Mouse (Mus musculus): ENCODE data around the gene Srsf2.
"Not testable (repeated sequence)": the region's sequence is repeated elsewhere in the genome, so short reads cannot be mapped to it uniquely, and the experiment has no call there.

The Srsf2 gene

DNA sequence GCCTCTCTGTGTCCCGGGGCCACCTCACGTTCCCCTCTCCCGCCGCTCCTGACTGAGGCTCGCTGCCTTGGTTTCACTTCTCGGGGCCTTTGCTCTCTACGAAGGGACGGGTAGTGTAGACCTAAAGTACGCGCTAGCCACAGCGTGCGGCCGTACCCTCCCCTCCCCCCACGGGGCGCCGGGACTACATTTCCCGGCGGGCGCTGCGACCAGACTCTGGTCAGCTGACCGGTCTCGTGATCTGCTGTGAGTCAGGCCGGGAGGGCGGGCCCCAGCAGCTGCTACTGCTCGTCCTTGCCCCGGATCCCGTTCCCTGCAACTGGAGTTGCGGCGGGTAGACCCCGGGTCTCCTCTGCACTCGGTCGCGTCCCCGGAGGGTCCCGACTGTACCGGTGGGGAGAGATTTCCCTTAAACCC lies 626 bp upstream of the Srsf2 start:
- DNase-seq (ENCODE audit: low read depth, low spot score), result peak; percentile 94

DNA sequence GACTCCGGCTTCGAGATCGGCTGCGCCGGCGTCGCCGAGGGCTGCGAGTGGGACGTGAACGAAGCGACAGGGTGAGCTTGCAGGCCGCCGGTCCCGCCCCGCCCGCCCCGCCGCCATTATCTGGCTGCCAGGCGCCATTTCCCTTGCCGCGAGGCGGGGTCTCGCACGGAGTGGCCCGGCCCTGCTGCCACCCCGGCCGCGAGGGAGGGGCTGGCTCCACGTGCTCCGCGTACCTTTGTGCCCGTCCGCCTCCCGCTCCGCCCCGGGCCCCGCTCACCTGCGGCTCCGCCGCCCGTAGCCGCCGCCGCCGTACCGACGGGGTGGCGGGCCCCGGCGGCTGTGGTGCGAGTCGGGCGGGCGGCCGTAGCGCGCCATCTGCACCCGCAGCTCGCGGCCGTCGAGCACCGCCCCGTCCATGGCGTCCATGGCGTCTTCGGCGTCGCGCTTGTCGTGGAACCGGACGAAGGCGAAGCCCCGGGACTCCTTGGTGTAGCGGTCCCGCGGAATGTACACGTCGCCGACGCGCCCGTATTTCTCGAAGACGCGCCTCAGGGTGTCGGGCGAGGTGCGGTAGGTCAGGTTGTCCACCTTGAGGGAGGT lies 503 bp downstream of the Srsf2 start, which contains the start of gene Mfsd11:
TSS of gene Mfsd11 (plus strand) at position 150 of the 600 bp plus-strand sequence.
- DNase-seq (ENCODE audit: low read depth, low spot score), result peak; percentile 64

DNA sequence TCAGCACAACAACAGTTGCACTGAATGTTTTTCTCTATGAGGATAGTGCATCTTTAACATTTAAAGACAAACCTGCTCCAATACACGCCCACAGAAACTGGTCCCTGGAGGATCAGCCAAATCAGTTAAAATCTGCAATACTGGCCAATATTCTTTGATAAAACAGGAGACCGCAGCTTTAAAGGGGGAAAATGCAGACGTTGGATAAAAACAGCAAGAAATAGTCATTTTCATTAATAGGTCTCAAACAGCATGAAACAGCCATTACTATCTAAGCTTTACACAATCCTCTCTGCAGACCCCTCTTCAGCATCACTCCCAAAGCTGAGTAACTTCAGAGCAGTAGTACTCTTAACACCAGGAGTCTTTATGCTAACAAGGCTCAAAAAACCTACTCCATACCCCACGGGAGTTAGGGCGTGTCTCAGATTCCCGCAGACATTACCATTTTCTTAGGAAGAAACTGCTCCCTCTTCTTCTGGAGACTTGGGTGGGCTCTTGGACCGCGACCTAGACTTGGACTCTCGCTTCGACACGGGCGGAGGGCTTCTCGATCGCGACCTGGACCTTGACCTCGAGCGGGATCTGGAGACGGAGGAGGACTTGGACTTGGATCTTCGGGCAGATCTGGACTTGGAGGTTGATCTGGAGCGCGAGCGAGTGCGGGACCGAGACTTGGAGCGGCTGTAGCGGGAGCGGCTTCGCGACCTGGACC lies 1.2 kb downstream of the Srsf2 start:
- DNase-seq (ENCODE audit: low read depth, low spot score), result no peak

DNA sequence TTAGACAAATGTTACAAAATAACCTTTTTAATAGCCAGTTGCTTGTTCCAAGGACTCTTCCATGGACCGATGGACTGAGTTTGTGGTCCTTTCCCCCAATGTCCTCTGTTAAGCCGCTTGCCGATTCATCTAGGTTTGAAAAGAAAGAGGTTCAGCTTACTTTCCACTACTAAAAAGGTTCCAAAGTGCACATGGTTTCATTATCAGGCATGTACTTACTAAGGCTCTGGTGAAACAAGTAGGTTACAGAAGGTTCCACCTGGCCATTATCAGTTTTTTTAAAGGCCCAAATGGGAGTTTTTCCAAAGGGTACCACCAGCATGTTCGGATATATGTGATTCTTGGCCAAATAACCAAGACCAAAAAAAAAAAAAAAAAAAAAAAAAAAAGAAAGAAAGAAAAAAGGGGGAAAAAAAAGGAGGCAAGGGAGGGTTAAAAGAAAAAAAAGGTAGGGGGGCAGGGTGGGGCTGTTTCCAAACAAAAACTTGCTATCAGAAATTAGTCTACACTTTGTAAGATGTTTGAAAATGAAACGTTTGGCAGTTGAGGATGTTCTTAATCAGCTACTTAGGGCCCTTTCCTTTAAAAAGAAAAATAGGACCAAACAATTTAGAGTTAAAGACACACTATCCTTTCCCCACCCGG lies 1.9 kb downstream of the Srsf2 start:
- no peak for DNase-seq (ENCODE audit: low read depth, low spot score)

DNA sequence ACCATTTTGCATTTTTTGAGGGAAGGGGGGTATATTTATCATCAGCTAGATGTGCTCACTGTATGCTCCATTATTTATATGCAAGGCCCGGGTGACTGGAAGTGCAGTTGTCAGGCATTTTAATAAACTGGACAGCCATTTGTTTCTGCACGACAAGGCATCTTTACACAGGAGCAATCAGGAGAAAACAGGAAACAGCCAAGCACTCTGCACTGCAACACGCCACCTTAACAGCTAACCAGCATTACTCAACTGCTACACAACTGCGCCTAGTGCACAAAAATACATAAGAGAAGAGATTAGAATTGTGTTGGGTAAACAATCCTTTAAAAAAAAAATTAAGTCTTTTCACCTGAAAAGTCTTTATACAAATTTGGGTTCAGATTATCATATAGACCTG lies 2.8 kb downstream of the Srsf2 start:
- DNase-seq (ENCODE audit: low read depth, low spot score), result no peak

DNA sequence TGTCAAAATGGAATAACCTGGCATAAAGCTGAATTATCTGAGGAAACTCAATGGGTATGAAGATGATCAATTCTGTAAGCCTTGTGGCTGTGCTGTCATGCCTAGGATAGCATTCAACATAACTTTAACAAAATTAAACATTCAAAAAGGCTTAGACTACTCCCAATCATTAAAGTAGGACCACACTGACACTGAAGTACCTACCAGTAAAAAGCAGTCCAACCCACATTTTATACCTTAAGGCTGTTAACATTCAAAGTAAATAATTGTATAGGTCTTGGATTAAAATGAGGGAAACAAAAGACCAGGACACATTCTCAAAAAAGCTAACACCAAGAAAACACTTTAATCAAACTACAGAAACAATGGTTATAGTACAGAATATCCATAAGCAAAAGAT lies 3.3 kb downstream of the Srsf2 start:
- no peak for DNase-seq (ENCODE audit: low read depth, low spot score)

DNA sequence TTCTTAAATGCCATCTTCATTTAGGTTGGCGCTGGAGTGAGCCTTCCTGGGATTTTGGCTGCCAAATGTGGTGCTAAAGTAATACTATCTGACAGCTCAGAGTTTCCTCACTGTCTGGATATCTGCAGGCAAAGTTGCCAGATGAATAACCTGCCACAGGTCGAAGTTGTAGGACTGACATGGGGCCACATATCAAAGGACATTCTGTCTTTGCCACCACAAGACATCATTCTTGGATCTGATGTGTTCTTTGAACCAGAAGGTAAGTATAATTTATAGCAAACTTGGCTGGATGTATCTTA lies 4.1 kb downstream of the Srsf2 start:
- DNase-seq (ENCODE audit: low read depth, low spot score), result not testable (repeated sequence)

DNA sequence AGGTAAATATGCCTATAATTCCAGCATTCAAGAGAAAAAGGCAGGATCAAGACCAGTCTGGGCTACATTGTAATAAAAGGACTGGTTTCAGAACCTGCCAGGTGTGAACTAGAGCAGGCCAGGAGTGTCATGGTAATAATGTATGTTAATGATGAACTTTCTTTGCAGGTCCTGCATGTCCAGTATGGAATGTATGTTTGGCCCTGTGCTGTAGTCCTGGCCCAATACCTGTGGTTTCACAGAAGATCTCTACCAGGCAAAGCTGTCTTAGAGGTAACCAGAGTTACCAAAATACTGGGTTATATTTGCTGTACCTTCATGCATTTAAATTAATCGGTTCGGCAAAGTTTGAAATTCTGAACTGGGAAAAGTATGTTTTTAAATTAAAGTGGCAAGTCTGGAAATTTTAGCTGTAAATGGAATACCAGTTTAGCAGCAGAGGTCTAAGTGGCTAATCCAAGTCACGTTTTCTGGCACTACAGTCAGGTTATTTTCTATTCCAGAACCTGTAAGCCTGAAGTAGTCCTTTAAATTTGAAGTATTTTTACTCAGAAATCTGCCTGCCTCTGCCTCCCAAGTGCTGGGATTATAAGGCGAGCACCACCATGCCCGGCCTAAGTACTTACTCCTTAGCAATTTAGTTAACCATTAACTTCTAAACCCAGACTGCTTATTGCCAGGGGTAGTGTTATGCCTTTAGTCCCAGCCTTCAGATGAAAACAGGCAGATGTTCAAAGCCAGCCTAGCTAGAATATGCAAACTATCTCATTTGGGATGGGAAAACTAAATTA lies 4.6 kb downstream of the Srsf2 start:
- no peak for DNase-seq (ENCODE audit: low read depth, low spot score)

DNA sequence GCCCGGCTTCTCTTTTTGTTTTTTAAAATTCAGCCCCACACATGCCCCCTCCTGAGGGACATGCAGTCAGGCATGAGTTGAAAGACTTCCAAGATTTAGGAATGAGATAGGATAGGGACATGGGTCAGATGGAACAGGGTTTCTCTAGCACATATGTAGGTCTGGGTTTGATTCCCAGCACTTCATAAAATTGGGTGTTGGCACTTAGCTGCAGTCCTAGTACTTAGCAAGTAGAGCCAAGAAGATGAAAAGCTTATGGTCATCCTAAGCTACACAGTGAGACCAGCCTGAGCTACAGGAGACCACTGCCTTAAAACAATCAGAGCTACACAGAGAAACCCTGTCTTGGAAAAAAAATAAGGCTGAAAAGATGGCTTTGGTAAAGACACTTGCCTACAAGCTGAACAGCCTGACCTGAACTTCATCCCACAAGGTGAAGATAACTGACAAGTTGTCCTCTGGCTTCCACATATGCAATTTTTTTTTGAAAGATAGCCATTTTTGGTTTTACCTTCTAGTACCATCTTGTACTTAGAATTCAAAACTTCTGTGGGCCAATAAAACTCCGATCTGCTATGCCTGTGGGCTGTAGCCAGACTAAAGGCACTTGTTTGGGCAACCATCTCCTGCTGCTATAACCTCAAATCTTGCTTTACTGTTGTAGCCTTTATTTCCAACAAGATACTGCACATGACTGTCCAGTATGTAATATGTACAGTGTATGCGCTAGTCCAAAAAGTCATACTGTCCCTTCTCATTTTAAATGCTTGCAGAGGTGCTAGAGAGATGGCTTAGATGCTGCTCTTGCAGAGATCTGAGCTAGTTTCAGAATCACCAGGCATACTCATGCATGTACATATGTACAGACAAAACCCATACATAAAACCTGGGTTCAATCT lies 5.5 kb downstream of the Srsf2 start:
- no peak for DNase-seq (ENCODE audit: low read depth, low spot score)

DNA sequence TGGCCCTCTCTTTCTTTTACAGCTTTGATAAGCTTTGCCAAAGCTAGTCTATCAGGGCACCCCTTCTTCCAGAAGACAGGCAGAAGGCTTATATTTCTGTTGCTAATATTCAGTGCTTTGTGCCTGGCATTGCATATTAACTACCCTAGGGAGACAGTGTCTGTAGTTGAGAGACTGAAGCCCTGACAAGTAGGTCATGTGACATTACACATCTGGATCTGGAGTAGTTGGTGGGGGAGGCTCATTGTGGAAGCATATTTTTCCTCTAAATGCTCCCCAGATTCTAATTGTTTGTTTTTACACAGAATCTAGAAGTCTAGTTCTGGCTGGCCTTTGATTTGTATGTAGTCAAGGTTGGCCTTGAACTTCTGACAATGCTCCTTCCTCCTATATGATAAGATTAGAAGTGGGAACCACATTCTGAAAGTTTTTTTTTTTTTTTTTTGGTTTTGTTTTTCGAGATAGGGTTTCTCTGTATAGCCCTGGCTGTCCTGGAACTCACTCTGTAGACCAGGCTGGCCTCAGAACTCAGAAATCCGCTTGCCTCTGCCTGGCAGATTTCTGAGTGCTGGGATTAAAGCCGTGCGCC lies 6.2 kb downstream of the Srsf2 start:
- no peak for DNase-seq (ENCODE audit: low read depth, low spot score)

DNA sequence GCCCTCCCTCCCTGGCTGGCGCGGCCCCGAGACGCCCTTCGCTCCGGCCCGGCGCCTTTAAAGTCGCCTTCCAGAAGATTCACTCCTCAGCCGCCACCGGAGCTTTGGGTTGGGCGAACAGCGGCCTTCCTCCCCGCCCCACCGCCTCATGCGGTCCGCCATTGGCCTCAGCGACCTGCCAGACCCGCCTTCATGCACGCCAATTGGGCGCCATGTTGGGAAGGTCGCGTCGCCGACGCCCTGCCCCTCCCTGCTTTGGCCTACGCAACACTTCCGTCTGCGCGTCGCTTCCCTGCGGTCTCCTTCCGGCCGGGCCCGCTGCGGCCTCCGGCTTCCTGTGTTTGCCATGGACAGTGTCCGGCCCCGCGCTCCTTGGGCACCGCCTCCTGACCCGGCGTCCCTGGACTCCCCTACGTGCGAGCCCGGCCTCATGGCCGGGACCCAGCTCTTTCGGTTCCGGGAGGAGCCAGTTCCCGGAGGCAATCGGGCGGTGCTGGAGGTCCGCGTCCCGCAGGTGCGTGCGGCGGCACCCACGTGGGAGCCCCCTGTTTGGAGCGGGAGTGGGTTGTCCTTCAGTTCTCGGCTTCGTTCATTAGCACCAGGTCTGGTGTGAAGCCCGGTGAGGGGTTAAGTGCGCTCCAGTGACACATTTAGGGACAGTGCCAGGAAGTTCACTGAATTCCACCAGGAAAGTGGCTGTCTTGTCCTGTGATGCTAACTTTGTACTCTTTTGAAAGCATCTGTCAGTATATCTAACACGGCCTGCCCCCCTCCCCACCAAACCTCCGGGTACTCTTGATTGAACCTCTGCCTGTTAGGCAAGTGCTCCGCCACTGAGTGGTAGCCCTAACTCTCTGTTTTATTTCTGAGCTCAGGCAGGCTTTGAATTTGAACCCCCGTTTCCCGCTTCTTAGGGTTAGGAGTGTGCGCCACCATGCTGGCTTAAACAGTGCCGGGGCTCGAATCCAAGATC lies 9.3 kb downstream of the Srsf2 start, which contains the start of the genes Mettl23 and Jmjd6:
TSS of gene Mettl23 (plus strand) at position 18 of the 973 bp plus-strand sequence.
TSS of gene Jmjd6 (minus strand) at position 189 of the 973 bp plus-strand sequence.
- peak; percentile 98 for DNase-seq (ENCODE audit: low read depth, low spot score)

DNA sequence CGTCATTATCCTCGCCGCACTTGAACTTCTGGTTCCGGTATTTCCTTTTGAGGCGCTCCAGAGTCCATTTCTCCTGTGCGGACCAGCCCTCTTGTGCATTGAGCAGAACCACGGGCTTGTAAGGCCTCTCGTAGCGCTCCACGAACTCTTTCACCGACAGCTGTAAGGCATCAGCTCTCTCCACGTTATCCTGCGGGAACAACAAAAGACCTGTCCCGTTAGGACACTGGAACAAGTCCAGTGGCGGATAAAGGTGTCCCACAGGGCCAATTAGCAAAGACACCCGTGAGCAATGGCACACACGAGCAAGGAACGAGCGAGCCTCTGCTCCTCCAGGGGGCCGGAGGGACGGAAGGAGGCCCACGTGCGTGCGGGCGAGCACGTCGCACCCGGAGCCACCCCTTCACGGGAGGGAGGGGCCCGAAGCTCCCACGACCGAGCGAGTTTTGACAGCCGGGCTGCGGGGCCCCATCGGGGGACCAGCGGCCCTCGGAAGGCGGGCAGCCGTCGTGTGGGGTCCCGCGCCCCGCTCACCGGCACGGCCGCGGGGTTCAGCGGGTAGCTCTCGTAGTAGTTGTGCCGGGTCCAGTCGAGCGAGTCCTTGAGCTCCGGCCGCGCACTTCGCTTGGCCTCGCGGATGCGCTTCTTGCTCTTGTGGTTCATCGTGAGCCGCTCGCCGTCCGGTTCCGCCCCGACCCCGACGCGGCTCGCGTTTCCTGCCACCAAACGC lies 10.2 kb downstream of the Srsf2 start:
- peak; percentile 56 for DNase-seq (ENCODE audit: low read depth, low spot score)

DNA sequence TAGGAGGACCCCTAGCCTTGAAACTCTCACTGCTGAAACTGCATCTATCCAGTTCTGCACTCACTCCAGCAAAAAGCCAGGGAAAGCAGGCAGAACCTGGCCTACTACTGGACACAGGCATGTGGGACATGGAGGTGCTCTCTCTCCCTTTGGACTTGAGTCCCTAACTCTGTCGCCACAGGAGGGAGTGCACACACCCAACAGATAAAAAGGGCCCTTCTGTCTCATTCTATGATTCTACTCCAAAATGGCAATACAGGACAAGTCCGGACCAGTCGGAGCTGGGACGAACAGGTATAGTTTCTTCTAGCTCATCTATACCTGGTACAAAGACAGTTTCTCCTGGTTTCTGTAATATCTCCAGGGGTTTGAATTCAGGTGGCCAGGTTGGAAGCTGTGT lies 12.1 kb downstream of the Srsf2 start:
- DNase-seq (ENCODE audit: low read depth, low spot score), result no peak

DNA sequence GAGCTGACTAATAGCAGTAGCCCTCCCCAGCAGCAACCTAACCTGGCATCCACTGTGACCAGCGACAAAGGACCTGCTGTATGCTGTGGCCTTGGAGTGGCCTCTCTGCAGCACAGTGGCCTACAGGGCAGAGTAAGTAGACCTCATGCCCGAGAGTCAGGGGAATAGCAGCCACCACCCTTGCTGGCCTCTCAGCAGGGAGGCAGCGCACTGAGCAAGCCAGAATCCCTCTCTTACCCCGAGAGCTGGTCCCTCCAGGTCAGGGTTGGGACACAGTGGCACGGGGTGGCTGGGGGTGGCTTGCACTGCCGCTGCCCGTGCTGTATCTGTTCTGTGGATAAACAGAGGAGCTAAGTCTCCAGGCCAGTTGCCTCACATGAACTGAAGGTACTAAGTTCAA lies 13.3 kb downstream of the Srsf2 start:
- DNase-seq (ENCODE audit: low read depth, low spot score), result no peak

DNA sequence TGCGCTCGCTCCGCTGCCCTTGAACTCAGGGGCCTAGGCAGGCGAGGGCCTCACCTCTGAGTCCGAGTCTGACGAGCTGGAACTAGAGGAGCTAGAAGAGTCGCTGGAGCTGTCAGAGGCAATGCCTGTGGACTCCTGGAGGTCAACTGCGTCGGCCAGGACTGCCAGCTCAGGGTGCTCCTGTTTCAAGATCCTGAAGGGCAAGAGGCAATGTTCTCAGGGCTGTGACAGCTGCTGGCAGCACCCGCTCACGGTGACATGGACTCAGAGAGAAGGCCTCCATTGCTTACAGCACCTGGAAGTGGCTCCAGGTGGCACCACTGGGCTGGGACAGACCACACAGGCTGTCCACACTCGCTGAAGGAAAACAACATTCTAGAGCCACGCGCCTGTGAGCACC lies 14.0 kb downstream of the Srsf2 start:
- no peak for DNase-seq (ENCODE audit: low read depth, low spot score)

DNA sequence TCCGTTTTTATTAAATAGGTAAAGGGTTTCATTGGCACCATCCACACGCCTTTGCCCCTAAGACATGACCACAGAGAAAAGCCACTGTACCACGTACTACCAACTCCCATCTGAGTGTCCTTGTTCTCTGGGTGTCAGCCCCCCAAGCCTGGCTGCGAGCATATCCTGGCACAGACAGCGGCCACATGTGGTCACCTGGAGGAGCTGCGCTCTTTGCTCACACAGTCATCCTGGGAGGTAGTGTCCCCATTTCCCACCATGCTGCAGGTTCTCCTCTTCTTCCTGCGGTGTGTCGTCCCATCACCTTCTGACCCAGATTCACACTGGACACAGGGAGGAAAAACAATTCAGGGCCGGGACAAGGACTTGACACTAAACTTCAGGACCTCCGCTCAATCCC lies 15.5 kb downstream of the Srsf2 start:
- DNase-seq (ENCODE audit: low read depth, low spot score), result no peak

DNA sequence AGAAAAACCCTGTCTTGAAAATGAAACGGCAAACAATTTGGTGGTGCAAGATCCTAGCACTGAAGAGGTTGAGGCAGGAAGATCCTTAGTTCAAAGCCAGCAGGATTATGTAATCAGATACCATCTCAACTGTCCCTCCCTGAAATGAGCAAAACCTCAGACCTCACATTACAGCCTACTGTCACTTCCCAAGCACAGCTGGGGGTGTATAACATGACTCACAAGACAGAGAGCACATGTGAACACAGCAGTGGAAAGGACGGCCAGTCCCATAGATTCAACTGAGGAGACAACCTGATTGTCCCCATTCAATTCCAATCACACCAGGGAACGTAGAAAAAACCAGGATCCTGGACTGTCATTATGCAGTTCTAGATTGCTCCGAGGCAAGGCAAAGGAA lies 16.6 kb downstream of the Srsf2 start:
- no peak for DNase-seq (ENCODE audit: low read depth, low spot score)

DNA sequence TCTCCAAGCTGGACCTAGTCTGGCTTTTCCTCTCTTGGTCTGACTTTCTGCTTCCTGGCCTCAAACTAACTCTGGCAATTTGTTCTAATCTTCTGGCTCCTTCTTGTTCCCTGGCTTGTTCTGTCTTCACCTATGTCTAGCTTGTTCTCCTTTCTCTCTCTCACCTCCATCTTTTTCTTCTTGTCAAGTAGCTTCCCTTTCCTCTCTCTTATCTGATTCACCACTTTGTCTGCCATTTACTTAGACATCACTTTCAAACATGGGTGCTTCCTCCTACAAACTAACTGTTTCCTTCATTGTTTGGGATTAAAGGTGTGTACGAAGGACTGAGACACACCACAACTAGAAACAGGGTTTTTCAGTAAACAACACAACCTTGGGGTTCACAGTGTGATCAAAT lies 17.9 kb downstream of the Srsf2 start:
- no peak for DNase-seq (ENCODE audit: low read depth, low spot score)

DNA sequence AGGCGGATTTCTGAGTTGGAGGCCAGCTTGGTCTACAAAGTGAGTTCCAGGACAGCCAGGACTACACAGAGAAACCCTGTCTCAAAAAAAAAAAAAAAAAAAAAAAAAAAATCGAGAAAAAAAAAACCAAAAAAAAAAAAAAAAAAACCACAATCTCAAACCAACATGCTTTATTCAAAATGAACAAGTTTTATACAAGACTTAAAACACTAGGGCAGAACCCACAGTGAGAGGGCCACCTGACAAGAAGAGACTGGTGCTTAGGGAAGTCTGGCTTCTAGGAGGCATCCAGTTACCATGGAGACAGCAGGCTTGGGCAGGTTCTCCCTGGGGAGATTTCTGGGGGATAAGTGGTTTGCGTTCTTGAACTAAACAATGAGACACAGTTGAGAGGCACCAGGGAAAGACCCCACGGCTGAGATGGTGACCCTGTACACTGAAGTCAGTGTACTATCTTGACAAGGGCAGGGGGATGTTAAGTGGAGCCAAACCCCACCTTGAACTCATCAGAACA lies 20.7 kb downstream of the Srsf2 start:
- DNase-seq (ENCODE audit: low read depth, low spot score), result no peak
